Mouse (Mus musculus) bone marrow macrophage, adult 2 months (primary cell): ENCODE results near the gene Olfr691.

Experiments
- CTCF ChIP-seq: IDR thresholded peaks from 2 replicates; pipeline ENCODE4 v1.5.1; 2012; ENCODE audit warnings: low read depth, mild to moderate bottlenecking, low read length, moderate library complexity
- POLR2A ChIP-seq: IDR thresholded peaks from 2 replicates; pipeline ENCODE4 v1.6.1; 2012; ENCODE audit warnings: mild to moderate bottlenecking, low read depth, low read length, borderline replicate concordance

GRCm38 (mm10) chr7:105325302-105325701 is 16.8 kb downstream of the Olfr691 start:
- TF ChIP-seq CTCF: no peak
- no peak for TF ChIP-seq POLR2A
